Mouse (Mus musculus) adrenal gland, adult (tissue): Measurements from ENCODE around the gene Tcn2.
"Not testable (repeated sequence)": the region's sequence is repeated elsewhere in the genome, so short reads cannot be mapped to it uniquely, and the experiment has no call there.

Experiments used
- DNase-seq, 2 experiments: peaks; one replicate each; pipeline ENCODE4 v3.0.0; 2022 to 2023; ENCODE audit warnings: low spot score in 1 of 2; ENCODE audit not compliant: inconsistent age in 2 of 2

Tcn2 gene

DNA sequence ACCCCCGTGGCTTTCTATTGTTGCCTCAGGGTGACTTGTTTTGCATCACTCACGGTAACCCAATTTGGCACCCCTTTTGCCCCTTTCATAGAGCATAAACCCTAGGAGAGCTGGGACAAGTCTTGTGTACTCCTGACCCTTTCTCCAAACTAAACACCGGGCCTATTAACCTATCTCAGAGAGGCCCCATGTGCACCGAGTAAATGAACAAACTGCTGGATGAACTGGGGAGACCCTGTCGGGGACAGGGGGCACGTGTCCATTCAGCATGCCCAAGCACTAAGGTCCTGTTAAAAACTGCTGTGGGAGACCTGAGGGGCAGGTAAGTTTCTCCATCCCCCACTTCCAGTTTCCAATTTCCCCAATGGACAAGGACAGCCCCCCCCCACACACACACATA, 1.0 kb downstream of the Tcn2 start:
- DNase-seq = peak in 1 of 2 experiments; percentile 32

DNA sequence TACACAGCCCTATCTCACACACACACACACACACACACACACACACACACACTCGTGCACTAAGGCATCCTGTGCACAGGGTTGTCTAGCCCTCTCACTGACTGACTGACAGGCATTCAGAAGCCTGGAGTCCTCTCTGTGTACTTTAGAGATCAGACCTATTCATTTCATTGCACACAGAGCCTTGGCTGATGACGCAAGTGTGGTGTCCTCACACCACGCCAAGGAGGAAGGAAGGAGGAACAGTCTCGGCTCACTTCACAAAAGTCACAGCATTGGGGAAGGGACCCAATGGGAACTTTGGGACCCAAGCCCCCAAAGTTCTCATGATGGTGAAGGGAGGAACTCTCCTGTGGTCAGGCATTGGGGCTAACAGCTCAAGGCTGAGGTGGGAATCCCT, 1.9 kb downstream of the Tcn2 start:
- DNase-seq = peak in 1 of 2 experiments; percentile 59

DNA sequence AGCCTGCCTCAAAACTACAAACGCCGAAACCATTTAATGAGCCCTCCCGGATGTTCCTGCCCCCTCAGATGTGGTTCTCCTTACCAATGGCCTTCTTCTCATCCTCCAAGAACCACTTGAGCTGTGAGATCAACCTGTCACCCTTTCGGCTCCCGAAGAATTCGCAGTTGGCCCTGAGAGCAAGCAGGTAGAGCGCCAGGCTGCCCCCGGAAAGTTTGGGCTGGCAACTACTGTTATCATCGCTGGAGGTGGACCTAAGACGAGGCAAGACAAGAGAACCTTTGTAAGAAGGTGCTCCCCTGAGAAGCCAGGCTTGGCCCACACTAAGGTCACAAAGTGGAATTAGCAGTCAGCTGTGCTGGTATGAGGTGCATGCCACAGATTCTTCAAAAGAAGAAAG, 6.0 kb downstream of the Tcn2 start:
- DNase-seq = no peak

DNA sequence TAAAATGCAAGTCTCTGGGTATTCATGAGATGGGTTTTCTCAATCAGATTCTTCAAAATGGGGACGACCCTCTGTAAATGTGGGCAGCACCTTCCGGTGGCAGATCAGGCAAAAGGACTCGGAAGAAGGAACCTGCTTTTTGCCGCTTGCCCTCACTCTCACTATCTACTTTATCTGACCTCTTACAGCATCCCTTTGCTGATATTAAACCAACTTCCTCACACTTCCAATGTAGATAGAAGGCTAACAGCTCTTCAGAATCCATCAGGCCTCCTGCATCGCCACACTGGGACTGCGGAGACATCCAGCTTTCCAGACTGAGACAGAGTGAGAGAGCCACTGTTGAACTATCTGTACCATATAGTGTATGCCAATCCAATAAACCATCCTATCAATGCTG, 9.2 kb downstream of the Tcn2 start:
- DNase-seq = no peak

DNA sequence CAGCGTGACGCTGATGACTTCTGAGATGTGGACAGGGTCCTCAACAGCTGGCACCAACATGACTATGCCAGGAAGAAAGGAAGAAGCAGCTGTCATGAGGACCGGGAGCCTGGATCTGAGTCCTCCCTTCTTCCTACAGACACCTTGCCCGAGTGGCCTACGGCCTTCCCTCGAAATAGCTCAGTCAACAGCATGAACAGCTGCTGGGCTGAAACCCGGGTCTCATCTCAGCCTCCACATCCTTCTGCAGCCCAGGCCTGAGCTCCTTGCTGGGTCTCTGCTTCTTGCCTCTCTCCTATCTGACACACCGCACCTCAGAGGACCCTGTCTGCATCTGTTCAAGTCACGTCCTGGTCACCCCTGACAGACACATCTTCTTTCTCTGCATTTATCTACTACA, 9.8 kb downstream of the Tcn2 start:
- DNase-seq = peak in 1 of 2 experiments; percentile 38

DNA sequence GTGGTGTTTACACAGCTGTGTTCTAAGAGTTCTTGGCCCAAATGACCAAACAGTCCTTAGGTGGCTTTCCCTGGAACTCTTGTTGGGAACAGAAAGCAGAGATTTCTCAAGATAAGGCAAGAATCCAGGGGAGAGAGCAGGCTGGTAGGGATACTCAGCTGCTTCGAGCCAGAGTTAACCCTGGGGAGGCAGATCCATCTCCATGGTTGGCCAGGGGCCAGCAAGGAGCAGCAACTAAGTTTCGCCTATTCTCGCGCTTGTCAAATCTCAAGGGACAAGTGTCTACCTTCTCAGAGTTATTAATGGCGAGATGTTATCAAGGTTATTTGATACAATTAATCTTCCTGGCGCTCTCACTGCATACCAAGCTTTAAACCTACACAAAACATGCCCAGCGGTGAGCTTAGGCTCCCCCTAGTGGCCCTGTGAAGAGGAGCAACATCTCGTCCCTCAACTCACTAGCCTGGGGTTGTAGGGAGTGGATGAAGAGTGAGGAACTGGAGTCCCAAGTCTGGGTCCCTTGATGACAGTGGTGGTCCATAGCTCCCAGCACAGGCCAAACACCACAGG, 10.6 kb downstream of the Tcn2 start:
- peak; percentile 54 to 82 for DNase-seq

DNA sequence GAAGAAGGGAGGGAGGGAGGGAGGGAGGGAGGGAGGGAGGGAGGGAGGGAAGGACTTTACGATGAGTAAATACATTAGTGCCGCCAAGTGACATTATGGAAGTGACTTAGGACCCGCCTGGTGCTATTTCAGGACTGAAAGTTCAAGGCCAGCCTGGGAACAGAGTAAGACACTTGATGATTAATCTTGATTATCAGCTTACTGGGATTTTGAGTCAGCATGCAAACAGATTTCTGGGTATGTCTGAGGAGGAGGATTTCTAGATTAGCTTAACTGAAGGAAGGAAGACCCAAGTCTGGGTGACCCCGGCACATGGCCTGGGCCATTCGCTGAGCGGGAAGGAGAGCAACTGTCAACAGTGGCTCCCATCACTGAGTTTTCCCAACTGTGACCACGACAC, 11.5 kb downstream of the Tcn2 start:
- peak; percentile 77 to 86 for DNase-seq

DNA sequence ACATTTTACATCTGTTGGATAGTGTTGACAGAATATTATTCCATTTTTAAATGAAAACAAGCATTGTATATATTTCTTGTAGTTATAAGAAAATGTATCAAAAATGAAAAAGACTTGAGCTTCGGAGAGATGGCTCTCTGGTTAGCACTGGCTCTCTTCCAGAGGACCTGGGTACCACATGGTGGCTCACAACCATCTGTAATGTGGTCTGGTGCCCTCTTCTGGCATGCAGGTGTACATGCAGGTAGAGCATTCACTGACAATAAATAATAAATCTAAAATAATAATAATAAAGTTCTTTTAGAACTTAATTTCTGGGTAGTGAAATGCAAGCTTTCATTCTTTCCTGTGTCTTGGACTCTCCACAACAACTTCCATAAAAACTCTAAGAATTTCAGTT, 13.2 kb downstream of the Tcn2 start:
- DNase-seq = peak in 1 of 2 experiments; percentile 54

DNA sequence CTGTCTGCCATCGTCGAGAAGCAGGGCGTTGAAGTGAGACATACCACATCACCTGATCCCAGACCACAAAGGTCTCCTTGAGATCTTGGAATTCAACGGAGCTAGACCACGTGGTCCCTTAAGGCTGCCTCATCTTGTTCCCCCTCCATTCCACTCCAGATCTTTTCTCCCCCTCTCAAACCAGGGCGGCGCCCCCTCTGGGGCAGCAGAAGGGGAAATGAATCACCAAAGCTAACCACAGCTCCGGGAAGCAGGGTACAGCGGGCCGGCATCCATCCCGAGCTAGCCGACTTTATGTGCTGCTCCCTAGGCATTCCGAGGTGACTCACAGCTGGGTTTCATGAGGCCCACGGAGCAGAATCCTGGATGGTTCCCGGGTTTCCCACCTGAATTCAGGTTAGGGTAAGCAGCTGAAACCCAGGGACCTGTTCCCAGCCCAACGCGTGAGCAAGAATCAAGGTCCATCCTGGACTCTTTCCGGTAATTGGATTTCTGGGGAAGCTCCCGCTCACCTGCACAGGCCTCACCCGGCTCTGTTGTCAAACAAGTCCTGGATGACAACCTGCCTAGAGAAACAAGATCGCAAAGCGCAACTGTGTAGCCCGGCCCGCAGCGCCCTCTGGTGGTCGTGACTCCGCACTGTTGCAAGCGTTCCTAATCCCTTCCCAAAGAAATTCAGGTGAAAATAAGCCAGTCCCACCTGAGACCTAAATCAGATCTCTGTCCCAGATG, 17.7 kb downstream of the Tcn2 start, which contains the start of gene Slc35e4:
TSS of gene Slc35e4 (minus strand) at position 556 of the 732 bp plus-strand sequence.
- peak; percentile 84 to 94 for DNase-seq

DNA sequence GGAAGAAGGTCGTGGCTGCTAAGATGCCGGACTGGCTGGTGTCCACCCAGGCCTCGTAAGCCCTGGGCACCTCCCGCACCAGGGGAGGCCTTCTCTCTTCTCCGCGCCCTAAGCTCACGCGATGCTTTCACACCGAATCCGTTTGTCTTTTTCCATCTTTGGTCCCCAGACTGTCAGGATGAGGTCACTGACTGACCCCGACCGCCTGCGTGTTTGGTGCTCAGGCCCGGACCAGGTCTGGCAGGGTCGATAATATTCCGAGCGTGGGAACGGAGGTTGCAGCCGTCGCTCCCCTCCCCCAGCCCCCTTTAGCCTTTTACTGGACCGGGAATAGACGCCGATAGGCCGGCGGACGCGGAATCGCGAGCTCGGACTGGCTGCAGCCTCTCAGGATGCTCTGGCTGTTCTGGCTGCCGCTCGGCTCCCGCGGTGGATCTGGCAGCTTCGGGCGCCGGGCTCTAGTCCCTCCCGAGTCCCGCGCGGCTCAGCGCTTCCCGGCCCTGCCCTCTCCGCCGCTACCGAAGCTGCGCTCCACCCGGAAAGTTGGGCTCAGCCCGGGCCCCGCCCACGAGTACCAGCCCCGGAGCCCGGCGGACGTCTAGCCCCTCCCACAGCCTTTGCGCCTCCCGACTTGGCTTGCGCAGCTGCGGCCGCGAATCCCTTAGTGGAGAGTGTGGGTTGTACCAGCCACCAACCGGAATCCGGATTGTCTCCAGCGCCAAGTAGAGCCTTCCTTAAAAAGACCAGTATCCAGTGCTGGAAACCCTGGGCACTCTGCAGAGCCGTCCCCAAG, 18.4 kb downstream of the Tcn2 start:
- DNase-seq = peak; percentile 97 to 98

DNA sequence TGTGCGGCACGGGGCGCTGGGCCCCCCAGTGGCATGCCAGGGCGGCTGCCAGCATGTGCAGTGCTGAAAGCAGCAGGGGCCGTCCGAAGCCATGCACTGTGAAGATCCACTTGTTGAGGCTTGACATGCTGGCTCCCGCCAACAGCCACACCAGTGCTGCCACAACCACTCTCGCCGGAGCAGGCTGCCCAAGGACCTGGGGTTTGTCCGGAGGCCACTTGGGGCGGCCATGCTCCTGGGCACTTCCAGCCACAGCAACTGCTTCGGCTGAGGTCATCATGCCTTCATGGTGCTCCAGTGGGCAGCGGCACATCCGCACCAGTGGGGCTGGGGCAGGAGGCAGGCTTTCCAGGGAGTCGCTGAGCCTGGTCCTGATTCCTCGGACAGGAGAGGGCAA, 19.1 kb downstream of the Tcn2 start:
- DNase-seq = peak; percentile 68 to 81

DNA sequence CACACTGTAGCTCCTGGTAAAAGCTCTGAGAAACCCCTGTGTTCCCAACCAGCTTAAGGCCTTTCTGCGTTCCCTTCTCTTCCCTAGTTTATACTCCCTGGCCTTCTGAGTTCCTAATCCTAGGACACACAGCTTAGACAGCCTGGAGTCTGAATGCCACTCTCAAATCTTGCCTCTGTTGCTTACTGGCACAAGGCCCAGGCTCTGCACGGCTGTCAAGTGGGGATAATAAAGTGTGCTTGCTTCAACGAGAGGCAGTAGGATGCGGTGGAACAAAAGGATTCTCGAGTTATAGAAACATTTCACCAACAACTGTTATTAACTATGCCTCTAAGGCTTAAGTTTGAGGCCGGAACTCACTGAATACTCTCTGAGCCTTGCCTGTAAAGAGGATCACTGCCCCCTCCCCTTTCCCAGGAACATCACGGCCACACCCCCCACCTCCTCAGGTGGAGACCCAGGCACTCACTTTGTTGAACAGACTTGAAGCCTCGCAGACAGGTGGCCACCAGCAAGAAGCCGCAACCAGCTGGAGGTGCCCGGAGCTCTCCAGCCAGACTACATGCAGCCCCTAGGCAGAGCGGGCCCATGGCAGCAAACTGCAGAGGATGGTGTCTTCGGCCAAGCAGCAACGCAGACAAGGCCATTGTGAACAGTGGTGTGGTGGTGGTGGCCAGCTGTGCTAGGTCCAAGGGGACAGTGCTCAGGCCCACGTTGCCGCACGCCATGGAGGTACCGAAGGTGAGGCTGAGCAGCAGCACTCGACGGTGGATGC, 19.7 kb downstream of the Tcn2 start:
- DNase-seq = peak; percentile 68 to 74

DNA sequence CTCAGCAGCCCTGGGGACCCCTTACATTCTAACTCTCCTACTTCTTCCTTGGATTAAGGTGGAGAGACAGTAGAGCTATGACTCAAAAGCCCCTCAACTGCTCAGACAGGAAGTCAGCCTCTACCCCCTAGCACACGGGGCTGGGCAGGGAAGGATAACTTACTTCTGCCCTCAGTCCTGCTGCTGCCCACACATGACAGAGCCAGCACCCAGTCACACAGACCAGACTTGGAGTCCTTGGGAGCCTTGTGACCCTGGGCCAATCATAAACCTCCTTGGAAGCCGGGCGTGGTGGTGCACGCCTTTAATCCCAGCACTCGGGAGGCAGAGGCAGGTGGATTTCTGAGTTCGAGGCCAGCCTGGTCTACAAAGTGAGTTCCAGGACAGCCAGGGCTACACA, 20.5 kb downstream of the Tcn2 start:
- DNase-seq = not testable (repeated sequence)

DNA sequence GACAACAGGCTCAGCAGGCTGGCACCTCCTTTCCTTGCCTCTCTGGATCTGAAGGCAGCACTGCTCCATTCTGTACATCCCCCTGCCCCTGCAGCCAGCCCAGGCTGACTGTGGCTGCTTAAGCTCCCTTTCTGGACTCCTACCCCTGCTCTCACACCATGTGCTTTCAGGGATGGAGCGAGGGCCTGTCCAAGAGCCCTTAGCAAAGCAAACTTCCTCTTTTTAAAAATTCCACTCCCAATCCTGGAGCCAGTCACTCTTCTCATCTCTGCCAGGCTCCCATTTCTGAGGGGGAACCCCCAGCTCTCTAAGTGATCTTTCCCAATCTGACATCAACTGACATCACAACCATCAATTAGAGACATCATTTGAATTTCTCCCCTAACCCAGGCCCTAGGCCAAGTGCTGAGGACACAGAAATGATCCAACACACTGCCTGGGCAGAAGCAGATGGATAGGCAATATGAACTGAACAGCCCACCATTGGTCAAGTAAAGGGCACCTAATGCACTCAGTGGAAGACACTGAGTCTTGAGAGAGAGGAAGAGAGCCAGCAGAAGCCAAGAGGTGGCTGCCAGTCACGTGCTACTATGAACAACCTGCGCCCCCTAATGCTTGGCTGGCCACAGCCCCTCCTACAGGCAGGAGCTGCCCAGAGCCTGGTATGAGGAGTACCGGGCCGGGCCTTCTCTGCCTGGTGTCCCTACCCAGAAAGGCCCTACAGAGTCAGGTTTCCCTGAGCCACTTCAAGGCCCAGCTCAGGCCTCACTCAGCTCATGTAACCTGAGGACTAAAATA, 21.2 kb downstream of the Tcn2 start:
- DNase-seq = no peak

DNA sequence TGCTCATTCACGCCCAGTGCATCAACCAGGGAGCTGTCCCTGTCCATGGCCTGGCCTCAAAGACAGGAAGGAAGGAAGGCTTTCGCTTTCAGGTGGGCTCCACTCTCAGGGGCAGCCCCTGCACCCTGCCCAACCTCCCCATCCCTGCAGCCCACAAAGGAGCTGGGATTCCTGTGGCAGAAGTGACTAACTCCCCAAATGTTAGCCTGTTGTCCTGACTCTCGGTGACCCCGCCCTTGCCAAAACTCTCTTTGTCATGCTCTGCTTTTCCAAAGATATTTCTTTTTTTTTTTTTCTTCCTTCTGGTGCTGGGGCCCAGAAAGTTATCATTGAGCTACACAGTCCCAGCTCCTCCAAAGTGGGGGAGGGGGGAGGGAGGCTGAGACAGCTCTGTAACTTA, 22.7 kb downstream of the Tcn2 start:
- no peak for DNase-seq

DNA sequence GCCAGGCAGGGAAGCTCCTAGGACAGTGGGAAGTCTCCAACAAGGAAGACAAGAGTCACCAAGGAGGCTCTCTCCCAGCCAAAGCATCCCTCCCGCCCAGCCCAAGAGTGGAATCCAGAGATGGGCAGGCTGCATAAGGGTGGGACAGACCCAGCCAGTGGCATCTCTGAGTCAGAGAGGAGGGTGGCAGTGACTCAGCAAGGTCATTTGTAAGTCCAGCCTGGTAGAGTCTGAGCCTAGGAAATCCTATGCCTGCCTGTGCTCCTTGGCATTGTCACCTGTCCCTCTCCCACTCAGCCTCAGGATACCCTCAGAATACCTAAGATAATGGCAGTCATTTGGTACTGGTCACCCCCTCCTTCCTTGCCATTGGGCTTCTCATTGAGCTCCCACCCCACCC, 26.5 kb downstream of the Tcn2 start:
- DNase-seq = peak; percentile 74 to 77

DNA sequence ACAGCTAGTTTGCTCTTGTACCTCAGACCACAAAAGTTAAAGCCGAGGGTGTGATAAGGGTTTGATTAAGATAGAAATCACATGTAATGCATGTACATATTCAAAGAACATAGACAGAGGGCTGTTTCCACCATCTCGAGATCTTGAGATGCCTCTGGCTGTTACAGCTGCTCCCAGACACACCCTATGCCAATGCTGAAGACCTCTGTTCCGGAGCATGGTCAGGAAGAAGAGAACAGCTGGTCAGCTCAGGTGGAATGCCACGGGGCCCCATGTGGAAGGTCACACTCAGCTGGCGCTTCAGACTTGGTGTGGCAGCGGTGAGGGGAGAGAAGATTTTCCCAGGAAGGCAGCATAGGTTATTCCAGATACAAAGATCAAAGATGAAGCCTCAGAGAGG, 27.3 kb downstream of the Tcn2 start:
- no peak for DNase-seq

DNA sequence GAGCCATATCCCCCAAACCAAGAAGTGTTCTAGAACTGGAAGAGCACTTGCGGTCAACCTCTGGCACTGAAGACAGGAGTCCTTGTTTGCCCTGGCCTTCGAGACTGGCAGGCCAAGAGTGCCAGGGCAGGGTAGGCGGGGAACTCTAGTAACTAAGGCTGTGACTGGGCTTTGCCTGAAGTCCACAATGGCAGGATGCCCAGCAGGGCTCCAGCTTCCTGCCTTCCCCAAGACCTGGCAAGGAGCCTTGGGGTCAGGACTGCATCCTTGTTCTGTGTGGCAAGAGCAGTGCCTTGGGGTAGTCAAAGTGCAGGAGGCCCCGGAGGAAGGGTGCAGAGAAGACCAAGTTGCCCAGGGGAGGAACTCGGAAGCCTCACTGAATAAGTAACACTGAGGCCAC, 28.9 kb downstream of the Tcn2 start:
- DNase-seq = peak; percentile 83 to 90

DNA sequence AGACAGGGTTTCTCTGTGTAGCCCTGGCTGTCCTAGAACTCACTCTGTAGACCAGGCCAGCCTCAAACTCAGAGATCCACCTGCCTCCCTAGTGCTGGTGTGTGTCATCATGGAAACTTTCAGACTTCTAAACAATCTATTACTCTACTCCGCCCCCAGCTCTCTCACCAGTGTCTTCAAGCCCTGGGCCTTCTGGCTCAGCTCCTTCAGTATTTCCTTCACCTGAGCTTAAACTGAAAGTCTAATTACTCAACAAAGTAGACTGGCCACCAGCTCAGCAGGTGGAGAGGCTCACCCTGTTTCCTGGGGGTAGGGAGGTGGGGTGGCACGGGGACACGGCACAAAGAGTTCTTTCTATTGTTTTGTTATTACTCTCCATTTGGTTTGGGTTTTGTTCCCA, 29.4 kb downstream of the Tcn2 start:
- DNase-seq = no peak

DNA sequence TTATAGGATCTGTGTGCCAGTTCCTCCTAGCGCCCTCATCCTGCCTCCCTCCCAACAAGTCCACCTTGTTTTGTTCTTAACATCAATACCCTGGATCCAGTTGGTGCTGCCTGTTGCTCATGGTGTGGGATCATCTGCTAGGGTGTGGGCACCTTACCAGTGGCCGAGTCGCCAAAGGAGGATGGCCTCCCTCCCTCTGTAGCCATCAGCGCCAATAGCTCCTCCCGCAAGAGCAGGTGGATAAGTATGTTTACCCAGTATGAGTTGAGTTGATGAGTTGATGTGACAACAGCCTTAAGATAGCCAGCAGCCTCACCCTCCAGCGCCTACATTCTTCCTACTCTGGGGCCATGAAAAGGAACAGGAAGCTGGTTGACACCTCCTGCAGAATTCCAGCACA, 31.7 kb downstream of the Tcn2 start:
- DNase-seq = peak in 1 of 2 experiments; percentile 18
